Mouse (Mus musculus) lung, embryonic 14.5 days (tissue): ENCODE results near the gene Pparg. TPM values are rescaled to one million over a fixed set of nuclear protein-coding genes. Genes with fewer than 3 reads are reported as not detected.
A peak's percentile ranks its signal among the peaks of the same experiment; 100 is the strongest.

ENCODE experiments used
- ATAC-seq: fragments of 200-750 bp; cut with Nextera tagmentation; 2 replicates; pipeline ENCODE4 v1.8.0; 2017; ENCODE audit warnings: mild to moderate bottlenecking, moderate TSS enrichment, moderate library complexity; ENCODE audit not compliant: insufficient read depth
- DNase-seq: peaks from one replicate; pipeline ENCODE4 v3.0.0-alpha.2; 2015
- H3K27ac ChIP-seq: fragments of 300-500 bp; sonication (generic); 2 replicates; pipeline ENCODE4 v1.5.1; 2014; ENCODE audit warnings: low read depth, mild to moderate bottlenecking, moderate library complexity
- H3K27me3 ChIP-seq: fragments of 300-500 bp; sonication (generic); 2 replicates; pipeline ENCODE4 v1.6.1; 2014; ENCODE audit warnings: low read length, control low read depth; ENCODE audit not compliant: insufficient read depth
- H3K36me3 ChIP-seq: fragments of 300-500 bp; sonication (generic); 2 replicates; pipeline ENCODE4 v1.6.1; 2014; ENCODE audit warnings: control low read depth; ENCODE audit not compliant: insufficient read depth
- H3K4me1 ChIP-seq: fragments of 300-500 bp; sonication (generic); 2 replicates; pipeline ENCODE4 v1.6.1; 2014; ENCODE audit warnings: antibody characterized with exemption, control low read depth; ENCODE audit not compliant: insufficient read depth
- H3K4me2 ChIP-seq: fragments of 300-500 bp; sonication (generic); 2 replicates; pipeline ENCODE4 v1.6.1; 2014; ENCODE audit warnings: mild to moderate bottlenecking
- H3K4me3 ChIP-seq: fragments of 300-500 bp; sonication (generic); 2 replicates; pipeline ENCODE4 v1.5.1; 2014; ENCODE audit warnings: low read depth, low read length
- H3K9ac ChIP-seq: fragments of 300-500 bp; sonication (generic); 2 replicates; pipeline ENCODE4 v1.6.1; 2014
- H3K9me3 ChIP-seq: fragments of 300-500 bp; sonication (generic); 2 replicates; pipeline ENCODE4 v1.6.1; 2016; ENCODE audit warnings: low read depth, low read length, control low read depth
- CTCF ChIP-seq: IDR thresholded peaks from 2 replicates; pipeline ENCODE4 v1.5.1; 2016; ENCODE audit warnings: antibody characterized with exemption, low read depth
- WGBS: fragments of 180-500 bp; shearing (Covaris S2); extraction: QIAGEN DNeasy Blood & Tissue Kit; methylation state at CpG from one replicate; pipeline ENCODE4 v1.1.7; 2014; 5-methylcytosine and 5-hydroxymethylcytosine counted together
- polyA plus RNA-seq: library from polyadenylated mRNA; unstranded; fragments of >200 nt; fragmentation: Nextera tagmentation; extraction: Ambion mirVana; gene quantifications from 2 replicates; pipeline ENCODE4 v1.2.1, GENCODE M21; 2014

Gene Pparg
- polyA plus RNA-seq, 1 experiment from 2014 or later = 2.2 TPM

DNA sequence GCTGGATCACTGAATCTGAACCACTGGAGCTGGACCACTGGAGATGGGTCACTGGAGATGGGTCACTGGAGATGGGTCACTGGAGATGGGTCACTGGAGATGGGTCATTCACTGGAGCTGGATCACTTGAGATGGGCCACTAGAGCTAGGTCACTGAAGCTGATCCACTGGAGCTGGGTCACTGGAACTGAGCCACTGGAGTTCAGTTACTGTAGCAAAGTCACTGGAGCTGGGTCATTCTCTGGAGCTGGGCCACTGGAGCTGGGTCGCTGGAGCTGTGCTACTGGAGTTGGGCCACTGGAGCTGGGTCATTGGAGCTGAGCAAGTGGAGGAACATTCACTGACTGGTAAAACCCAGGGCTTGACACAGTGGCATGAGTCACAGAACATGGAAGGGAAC is 145.7 kb downstream of the Pparg start:
- Histone ChIP-seq H3K27ac (no peak overlapping the region), H3K9me3 (no peaks in the 10 kb centered on the region), H3K4me1 (no peaks in the 10 kb centered on the region), H3K4me3 (no peak overlapping the region), H3K36me3 (no peaks in the 10 kb centered on the region), H3K4me2 (no peak overlapping the region), H3K27me3 (no peaks in the 10 kb centered on the region), H3K9ac (no peak overlapping the region)
- WGBS = 89% methylated on average over 1 of the region's 1 CpGs
- ATAC-seq (no peak), DNase-seq (no peak)
- TF ChIP-seq CTCF = no peak

DNA sequence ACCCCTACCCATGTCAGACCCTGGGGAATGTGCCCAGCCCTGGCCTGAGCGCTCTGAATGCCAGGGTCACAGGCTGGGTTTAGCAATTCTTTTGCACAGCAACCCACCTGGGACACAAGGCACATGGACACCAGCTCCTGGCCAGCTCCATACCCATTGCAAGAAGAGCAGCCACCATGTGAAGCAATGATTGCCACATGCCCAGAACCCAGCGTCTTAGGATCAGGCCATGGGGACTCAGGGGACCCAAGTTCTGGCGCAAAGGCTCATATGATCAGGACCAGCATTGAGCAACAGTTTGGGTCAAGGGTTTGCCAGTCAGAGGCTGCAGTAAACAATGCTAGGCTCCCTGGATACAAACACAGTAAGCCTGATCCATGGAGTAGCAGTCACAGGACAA is 150.7 kb downstream of the Pparg start:
- Histone ChIP-seq H3K27ac (no peak overlapping the region), H3K9ac (no peak overlapping the region), H3K4me1 (no peaks in the 10 kb centered on the region), H3K4me2 (no peak overlapping the region), H3K27me3 (no peaks in the 10 kb centered on the region), H3K4me3 (no peak overlapping the region), H3K36me3 (no peaks in the 10 kb centered on the region), H3K9me3 (no peaks in the 10 kb centered on the region)
- DNase-seq = no peak
- no peak for TF ChIP-seq CTCF
- WGBS = 87% methylated on average over 3 of the region's 3 CpGs
- no peak for ATAC-seq

DNA sequence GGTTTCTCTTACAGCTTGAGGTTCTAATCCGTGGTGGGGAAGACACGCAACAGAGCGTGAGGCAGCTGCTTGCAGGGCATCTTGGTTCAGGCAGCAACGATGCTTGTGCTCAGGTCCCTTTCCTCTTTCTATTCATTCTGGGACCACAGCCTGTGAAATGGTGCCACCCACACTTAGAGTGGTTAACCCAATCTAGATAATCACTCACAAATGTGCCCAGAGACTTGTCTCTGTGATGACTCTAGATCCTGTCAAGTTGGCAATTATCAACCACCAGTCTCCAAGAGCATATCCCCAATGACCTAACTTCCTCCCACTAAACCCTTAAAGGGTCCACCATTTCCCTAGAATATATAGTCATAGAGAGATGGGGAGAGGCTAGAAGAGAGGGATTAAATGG is 152.5 kb downstream of the Pparg start:
- TF ChIP-seq CTCF = no peak
- Histone ChIP-seq H3K9me3 (no peaks in the 10 kb centered on the region), H3K36me3 (no peaks in the 10 kb centered on the region), H3K4me2 (no peak overlapping the region), H3K27ac (no peak overlapping the region), H3K4me1 (no peaks in the 10 kb centered on the region), H3K9ac (no peak overlapping the region), H3K4me3 (no peak overlapping the region), H3K27me3 (no peaks in the 10 kb centered on the region)
- no peak for DNase-seq
- no peak for ATAC-seq
- 94% methylated on average over 4 of the region's 4 CpGs for WGBS

DNA sequence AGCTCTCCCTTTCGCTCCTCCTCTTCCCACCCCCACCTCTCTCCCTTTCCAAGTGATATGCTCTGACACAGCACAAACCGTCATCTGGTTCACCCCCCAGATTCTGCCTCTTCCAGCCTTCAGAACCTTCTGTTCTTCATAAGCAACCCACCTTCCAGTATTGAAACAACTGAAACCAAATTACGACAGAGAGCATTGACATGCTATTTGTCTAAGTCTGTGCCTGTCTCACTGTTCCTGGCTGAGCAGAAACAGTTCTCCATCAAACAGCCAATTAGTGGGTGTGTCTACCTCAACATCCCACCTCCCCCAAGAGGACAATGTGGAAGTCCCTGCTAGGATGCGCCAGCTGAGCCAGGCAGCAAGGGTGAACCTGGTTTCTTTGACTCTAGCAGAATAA is 157.2 kb downstream of the Pparg start:
- no peaks in the 10 kb centered on the region for H3K4me1 ChIP-seq
- no peaks in the 10 kb centered on the region for H3K36me3 ChIP-seq
- H3K27ac ChIP-seq = no peak overlapping the region
- no peak for ATAC-seq
- 61% methylated on average over 4 of the region's 4 CpGs for WGBS
- no peak for TF ChIP-seq CTCF
- H3K9ac ChIP-seq = no peak overlapping the region
- H3K4me2 ChIP-seq = no peak overlapping the region
- no peaks in the 10 kb centered on the region for H3K9me3 ChIP-seq
- H3K4me3 ChIP-seq = no peak overlapping the region
- no peak for DNase-seq
- no peaks in the 10 kb centered on the region for H3K27me3 ChIP-seq

DNA sequence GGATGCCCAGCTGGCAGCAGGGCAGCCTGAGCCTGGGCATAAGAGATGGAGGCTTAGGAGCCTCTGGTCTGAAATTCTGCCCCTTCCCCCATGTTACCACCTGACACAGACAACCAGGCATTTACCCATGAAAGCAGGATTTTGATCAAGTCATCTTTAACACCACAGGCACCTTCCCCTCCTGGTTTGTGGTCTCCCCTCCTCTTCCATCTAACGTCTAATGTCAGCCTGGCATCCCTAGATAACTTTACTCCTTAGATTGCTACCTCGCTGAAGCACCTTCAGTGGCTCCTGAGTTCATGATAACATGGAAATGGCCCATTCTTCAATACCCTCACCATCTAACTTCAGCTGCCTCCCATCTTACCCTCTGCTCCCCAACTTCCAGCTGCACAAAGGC is 157.6 kb downstream of the Pparg start:
- Histone ChIP-seq H3K27ac (no peak overlapping the region), H3K9me3 (no peaks in the 10 kb centered on the region), H3K4me3 (no peak overlapping the region), H3K36me3 (no peaks in the 10 kb centered on the region), H3K27me3 (no peaks in the 10 kb centered on the region), H3K9ac (no peak overlapping the region), H3K4me2 (no peak overlapping the region), H3K4me1 (no peaks in the 10 kb centered on the region)
- WGBS = 74% methylated on average over 2 of the region's 2 CpGs
- DNase-seq (no peak), ATAC-seq (no peak)
- no peak for TF ChIP-seq CTCF

DNA sequence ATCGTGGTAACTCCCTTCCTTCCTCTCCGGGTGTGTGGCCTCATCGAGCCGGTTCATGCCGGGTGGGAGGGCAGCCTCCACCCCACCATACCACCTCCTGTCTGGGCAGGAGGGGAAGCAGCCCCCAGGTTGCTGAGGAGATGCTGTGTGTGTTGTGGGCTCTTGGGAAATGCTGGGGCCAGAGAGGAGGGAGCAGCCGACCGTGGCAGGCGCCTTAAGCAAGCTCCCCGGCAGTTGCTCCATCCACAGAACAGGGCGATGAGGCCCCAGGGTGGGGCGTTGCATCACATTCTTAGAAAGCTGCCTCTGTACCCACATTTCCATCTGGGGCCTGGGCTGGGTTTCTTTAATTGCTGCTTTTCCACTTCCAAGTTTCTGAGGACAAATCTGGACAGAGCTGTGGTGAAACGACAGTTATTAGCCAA is 158.5 kb downstream of the Pparg start:
- H3K4me3 ChIP-seq = no peak overlapping the region
- no peak for TF ChIP-seq CTCF
- 61% methylated on average over 12 of the region's 12 CpGs for WGBS
- ATAC-seq (no peak), DNase-seq (no peak)
- no peak overlapping the region for H3K4me2 ChIP-seq
- no peaks in the 10 kb centered on the region for H3K36me3 ChIP-seq
- H3K27me3 ChIP-seq = no peaks in the 10 kb centered on the region
- peaks cover 4% of the 10 kb centered on the region; the same call in 1 of the 2 replicates for H3K4me1 ChIP-seq
- H3K9me3 ChIP-seq = no peaks in the 10 kb centered on the region
- no peak overlapping the region for H3K27ac ChIP-seq
- no peak overlapping the region for H3K9ac ChIP-seq

DNA sequence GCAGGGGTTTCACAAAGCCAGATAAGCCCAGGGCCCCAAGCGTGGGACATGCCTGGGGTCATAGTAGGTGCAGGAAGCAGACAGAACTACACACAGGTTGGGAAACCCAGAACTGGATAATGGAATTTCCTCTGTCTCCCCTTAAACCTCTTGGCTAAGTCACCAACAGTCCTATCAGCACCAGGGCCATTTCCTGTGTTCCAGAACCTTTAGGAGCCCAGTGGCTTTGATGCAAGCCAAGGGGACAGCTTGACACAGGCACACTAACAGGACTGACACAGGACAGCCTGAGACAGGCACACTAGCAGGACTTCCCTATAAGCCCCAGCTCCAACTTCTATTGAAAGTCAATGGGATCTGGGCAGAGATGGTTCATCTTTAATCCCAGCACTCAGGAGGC is 161.2 kb downstream of the Pparg start:
- Histone ChIP-seq H3K4me3 (no peak overlapping the region), H3K27ac (no peak overlapping the region), H3K36me3 (no peaks in the 10 kb centered on the region), H3K9ac (no peak overlapping the region), H3K4me1 (peaks cover 5% of the 10 kb centered on the region; the same call in 1 of the 2 replicates), H3K27me3 (no peaks in the 10 kb centered on the region), H3K4me2 (no peak overlapping the region), H3K9me3 (no peaks in the 10 kb centered on the region)
- no peak for TF ChIP-seq CTCF
- WGBS = 85% methylated on average over 1 of the region's 1 CpGs
- ATAC-seq = no peak
- no peak for DNase-seq

DNA sequence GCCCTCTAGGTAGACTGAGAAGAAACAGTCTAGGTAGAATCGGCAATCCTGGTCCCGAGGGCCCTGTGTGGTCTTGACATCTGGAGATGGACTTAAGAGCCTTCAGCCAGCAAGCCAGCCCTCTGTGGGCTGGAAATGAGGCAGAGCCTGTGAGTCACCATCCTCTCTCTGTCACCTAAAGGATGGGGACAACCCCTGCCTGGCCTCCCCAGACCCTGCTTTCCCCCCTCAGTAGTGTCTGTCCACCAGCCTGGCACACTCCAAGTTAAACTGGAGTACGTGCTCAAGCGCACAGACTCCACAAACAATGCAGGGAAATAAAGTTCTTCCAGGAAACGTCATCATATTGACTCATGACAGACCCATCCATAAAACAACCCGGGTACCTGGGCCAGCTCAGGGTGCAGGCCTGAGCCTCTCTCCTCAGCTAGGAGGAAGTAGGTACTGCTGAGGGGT is 162.0 kb downstream of the Pparg start:
- no peaks in the 10 kb centered on the region for H3K9me3 ChIP-seq
- no peak for TF ChIP-seq CTCF
- DNase-seq = no peak
- H3K27ac ChIP-seq = no peak overlapping the region
- no peak overlapping the region for H3K4me3 ChIP-seq
- H3K9ac ChIP-seq = no peak overlapping the region
- no peaks in the 10 kb centered on the region for H3K27me3 ChIP-seq
- no peak overlapping the region for H3K4me2 ChIP-seq
- H3K36me3 ChIP-seq = no peaks in the 10 kb centered on the region
- peaks cover 5% of the 10 kb centered on the region; the same call in 1 of the 2 replicates for H3K4me1 ChIP-seq
- 65% methylated on average over 6 of the region's 6 CpGs for WGBS
- peak; percentile 29; the same call in 1 of the 2 replicates for ATAC-seq
